Mouse (Mus musculus) hematopoietic stem cell, adult 5-6 weeks (primary cell): ENCODE results near the gene Bach1. TPM values are rescaled to one million over a fixed set of nuclear protein-coding genes. Genes with fewer than 3 reads are reported as not detected.
"Not testable (repeated sequence)": the region's sequence is repeated elsewhere in the genome, so short reads cannot be mapped to it uniquely, and the experiment has no call there.

ENCODE experiments used
- ATAC-seq, 2 experiments: fragments of 125-278 bp in 1 of 2; replicated peaks in 1 of 2; 2 replicates each; pipeline ENCODE4 v1.8.0; 2016 to 2017; ENCODE audit warnings: inconsistent platforms in 2 of 2, mild to moderate bottlenecking in 2 of 2, moderate number of reproducible peaks in 2 of 2, low read depth in 1 of 2, moderate TSS enrichment in 1 of 2; ENCODE audit not compliant: low FRiP score in 2 of 2, poor library complexity in 2 of 2, severe bottlenecking in 2 of 2, insufficient read depth in 1 of 2, low TSS enrichment in 1 of 2
- total RNA-seq: library from RNA; stranded (forward); fragments of 172-1452, 232-1000 nt; gene quantifications from 2 replicates; pipeline ENCODE4 v1.2.3, GENCODE M21; 2017

Bach1 gene
- total RNA-seq, 1 experiment from 2014 or later, result 49.6 TPM

DNA sequence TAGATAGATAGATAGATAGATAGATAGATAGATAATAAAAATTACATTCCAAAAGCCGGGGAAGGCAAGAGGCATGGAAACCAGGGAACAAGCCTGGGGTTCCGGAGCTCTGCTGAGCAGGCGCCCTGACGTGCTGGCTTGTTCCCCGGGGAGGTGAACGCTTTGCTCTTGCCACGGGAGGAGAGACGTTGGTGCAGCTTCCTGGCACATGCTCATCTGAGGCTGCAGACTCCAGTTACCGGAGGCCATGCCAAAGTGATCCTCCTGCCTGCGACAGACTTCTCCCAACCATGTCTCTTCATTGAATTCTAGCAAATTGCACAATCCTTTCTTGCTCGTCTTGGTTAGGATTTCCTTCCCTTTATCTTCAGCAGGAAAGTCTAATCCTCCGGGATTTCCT, 27.4 kb upstream of the Bach1 start:
- no peak for ATAC-seq

GRCm38 (mm10) chr16:87673155-87673554, 25.6 kb upstream of the Bach1 start:
- no peak for ATAC-seq

GRCm38 (mm10) chr16:87676182-87676581, 22.6 kb upstream of the Bach1 start:
- ATAC-seq, result no peak

DNA sequence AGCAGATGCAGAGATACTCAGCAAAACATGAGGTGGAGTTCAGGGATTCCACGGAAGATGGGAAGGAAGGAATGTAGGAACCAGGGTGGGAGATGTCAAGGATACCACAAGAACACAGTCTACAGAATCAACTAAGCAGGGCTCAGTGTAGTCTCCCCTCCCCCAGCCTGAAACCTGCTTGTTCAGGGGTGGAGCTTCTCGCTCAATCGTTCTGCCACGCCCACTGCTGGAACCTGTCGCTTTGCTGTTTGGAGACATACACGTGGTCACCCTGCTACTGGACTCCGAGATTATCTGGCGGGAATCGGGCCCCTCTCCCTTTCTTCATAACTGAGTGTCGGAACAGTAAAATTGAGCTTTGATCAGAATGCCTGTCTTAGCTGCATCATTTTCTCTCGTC, 20.1 kb upstream of the Bach1 start:
- no peak for ATAC-seq

DNA sequence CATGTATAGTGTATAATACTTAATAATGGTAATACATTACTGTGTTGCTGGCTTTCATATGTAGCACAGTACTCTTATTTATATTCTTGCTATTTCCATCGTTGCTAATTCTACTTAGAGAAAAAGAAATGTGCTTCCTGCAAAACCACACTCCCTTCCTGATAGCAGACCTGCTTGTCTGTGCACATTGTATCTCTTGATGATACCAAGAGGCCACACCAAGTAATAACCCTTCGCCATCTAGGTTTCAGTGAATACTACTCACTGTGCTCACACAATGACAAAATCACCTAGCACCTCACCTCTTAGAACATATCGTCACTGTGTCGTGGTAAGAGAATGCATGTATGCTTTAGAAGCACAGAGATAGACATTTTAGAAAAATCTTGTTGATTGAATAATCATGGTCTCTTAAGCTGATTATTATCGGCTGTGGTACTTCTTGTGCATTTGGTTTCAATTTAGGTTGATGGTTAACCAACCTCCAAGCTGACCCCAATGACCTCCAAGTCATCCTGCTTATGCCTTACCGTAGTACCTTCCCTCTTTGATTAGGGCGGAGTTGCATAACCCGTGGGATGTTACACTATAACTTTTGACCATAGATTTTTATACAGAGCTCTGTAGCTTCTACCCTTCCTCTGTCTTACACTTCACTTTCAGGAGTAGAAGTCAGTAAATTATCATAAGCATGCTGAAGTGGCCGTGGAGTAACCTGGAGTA, 17.7 kb upstream of the Bach1 start:
- no peak for ATAC-seq

DNA sequence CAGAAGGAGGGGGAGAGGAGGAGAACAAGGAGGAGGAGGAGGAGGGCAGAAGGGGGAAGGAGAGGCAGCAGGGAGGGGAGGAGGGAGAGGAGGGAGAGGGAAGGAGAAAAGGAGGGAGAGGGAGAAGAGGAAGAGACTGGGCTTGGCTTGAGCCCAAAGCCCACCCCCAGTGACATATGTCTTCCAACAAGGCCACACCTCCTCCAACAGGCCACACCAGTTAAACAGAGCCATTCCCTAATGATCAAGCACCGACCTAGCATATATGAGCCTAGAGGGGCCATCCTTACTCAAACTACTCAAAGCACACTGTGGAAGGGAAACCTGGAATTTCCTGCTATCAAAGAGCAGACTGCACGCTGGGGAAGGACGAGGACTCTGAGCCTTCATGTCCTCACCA, 16.9 kb upstream of the Bach1 start:
- ATAC-seq, result 0 out of 4 replicates have a peak, but pooled peaks of 1 of the 2 experiments have one; percentile 17

DNA sequence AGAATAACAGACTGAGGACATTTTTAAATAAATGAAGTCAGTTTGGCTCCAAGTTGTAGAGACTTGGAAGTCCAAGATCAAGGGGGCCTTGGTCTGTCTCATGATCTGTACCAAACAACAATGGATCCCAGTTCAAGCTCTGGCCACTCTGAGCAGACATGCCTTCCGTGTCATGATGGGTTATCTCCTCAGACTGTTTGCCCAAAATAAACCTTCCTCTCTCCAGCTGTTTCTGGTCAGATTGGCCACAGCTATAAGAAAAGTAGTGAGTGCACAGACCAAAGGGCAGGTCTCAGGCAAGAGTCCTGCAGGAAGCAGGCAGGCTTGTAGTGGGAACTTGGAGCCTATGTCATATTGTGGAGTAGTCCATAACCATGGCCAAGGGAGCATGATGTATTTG, 12.3 kb upstream of the Bach1 start:
- no peak for ATAC-seq

- ATAC-seq, result no peak
These were observed 11.4 kb upstream of the Bach1 start for GRCm38 (mm10) chr16:87687346-87687745.

DNA sequence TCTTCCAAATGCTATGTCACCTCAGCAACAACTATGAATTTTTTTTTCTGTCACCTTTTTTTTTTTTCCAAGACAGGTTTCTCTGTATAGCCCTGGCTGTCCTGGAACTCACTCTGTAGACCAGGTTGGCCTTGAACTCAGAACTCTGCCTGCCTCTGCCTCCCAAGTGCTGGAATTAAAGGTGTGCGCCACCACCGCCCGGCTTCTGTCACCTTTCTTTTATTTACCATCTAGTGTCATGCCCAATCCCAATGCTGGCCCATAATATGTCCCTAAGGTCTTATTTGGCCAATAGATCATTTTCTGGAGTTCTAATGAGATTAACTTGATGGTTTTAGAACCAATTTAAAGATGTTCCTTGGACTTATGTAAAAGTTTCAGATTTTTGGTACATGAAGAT, 10.4 kb upstream of the Bach1 start:
- not testable (repeated sequence) for ATAC-seq

GRCm38 (mm10) chr16:87688823-87689222, 9.9 kb upstream of the Bach1 start:
- ATAC-seq, result peak; percentile 65 to 78; a peak in 3 of 4 replicates

DNA sequence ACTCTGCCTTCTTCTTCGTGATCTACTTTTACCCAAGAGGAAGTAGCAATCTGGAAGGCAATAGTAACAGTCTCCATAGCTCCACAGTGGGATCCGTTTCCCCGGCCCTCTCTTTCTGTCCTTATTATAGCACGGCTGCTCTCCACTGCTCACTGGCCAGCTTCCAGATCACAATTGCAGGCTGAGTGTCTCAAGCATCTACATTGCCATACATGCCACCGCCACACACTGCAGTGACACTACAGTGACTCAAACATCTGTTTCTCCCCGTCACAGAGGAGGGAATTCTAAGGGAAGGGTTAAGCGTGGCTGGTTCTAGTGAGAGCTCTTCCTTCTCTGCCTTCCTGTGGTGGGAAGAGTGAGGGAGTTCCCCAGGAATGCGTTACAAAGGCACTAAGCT, 9.5 kb upstream of the Bach1 start:
- ATAC-seq, result peak; percentile 61 to 66

- ATAC-seq, result no peak
These were observed 8.2 kb upstream of the Bach1 start for GRCm38 (mm10) chr16:87690506-87690905.

DNA sequence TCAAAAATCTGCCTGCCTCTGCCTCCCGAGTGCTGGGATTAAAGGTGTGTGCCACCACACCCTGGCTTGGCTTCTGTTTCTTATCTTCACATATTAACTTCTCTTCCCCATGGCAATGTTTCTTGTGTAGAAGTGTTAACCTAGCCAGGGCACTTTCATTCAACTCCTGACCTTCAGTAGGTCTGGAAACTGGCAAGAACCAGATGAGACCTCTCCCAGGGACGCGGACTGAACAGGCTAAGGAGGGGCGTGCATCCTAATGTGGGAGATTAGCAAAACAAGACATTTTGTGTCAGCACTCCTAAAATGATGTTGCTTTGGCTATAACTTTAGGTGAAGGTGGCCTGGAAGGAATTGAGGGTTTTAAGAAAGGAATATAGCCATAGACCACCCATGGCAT, 7.6 kb upstream of the Bach1 start:
- no peak for ATAC-seq

GRCm38 (mm10) chr16:87692591-87692990, 6.2 kb upstream of the Bach1 start:
- no peak for ATAC-seq

- peak in 1 of 2 experiments; percentile 26; a peak in 2 of 4 replicates for ATAC-seq
These were observed 909 bp upstream of the Bach1 start for GRCm38 (mm10) chr16:87697707-87698365.

- ATAC-seq, result no peak
These were observed 554 bp downstream of the Bach1 start for GRCm38 (mm10) chr16:87699306-87699692.

DNA sequence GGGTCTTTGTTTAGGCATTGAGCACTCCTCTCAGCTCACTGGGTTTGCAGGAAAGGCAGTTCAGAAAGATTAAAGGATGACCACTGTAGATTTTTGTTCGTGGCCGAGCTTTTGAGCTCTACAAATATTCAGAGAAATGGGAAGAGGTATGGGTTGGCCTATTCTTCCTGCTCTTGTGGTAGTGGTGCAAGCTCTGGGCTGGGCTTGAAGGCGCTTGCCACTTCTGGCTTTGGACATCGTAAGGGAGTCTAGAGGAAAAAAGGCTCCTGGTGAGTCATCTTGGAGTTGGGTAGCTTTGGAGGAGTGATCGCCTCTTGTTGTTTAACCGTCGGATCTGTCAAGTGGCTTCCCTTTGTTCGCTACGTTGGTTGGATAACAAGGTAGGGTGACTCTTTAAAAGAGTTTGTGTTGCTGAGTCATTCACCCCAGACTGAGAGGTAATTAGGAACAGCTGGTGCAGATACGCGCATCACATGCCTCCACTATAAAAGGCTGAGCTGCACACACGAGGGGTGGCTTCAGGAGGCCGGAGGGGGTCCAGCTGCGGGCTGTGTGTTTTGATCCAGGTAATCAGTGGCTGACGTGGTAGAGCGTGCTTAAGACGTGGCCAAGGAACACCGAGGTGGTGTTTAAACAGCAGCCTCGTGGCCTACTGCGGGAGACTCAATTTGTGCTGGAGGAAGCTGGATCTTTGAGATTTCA, 1.1 kb downstream of the Bach1 start:
- ATAC-seq, result peak; percentile 65 to 73

GRCm38 (mm10) chr16:87700395-87700765, 1.6 kb downstream of the Bach1 start:
- no peak for ATAC-seq
